Mouse (Mus musculus) limb, embryonic 14.5 days (tissue): Measurements from ENCODE around the gene Sla2. TPM values are rescaled to one million over a fixed set of nuclear protein-coding genes. Genes with fewer than 3 reads are reported as not detected.

ENCODE experiments used
- ATAC-seq: fragments of 200-750 bp; cut with Nextera tagmentation; 2 replicates; pipeline ENCODE4 v1.8.0; 2017; ENCODE audit warnings: low read depth, moderate number of reproducible peaks, moderate TSS enrichment; ENCODE audit not compliant: low FRiP score
- DNase-seq: peaks from one replicate; pipeline ENCODE4 v3.0.0-alpha.2; 2015; ENCODE audit warnings: low spot score
- H3K27ac ChIP-seq: fragments of 300-500 bp; sonication (generic); replicated peaks from 2 replicates; pipeline ENCODE4 v1.5.1; 2014; ENCODE audit warnings: low read depth, mild to moderate bottlenecking, low read length, moderate library complexity, mixed read lengths
- H3K27me3 ChIP-seq: fragments of 300-500 bp; sonication (generic); 2 replicates; pipeline ENCODE4 v1.6.1; 2014; ENCODE audit warnings: low read length, mixed read lengths; ENCODE audit not compliant: control insufficient read depth, insufficient read depth
- H3K36me3 ChIP-seq: fragments of 300-500 bp; sonication (generic); 2 replicates; pipeline ENCODE4 v1.6.1; 2014; ENCODE audit warnings: mild to moderate bottlenecking, low read length, moderate library complexity, mixed read lengths; ENCODE audit not compliant: control insufficient read depth, insufficient read depth
- H3K4me1 ChIP-seq: fragments of 300-500 bp; sonication (generic); 2 replicates; pipeline ENCODE4 v1.6.1; 2014; ENCODE audit warnings: antibody characterized with exemption, low read length, mixed read lengths; ENCODE audit not compliant: control insufficient read depth, insufficient read depth
- H3K4me2 ChIP-seq: fragments of 300-500 bp; sonication (generic); replicated peaks from 2 replicates; pipeline ENCODE4 v1.6.1; 2014; ENCODE audit warnings: low read depth, mild to moderate bottlenecking, low read length, moderate library complexity; ENCODE audit not compliant: severe bottlenecking
- H3K4me3 ChIP-seq: fragments of 300-500 bp; sonication (generic); replicated peaks from 2 replicates; pipeline ENCODE4 v1.5.1; 2014; ENCODE audit warnings: low read length
- H3K9ac ChIP-seq: fragments of 300-500 bp; sonication (generic); 2 replicates; pipeline ENCODE4 v1.6.1; 2014; ENCODE audit warnings: mild to moderate bottlenecking, low read depth, low read length, moderate library complexity; ENCODE audit not compliant: severe bottlenecking
- H3K9me3 ChIP-seq: fragments of 300-500 bp; sonication (generic); 2 replicates; pipeline ENCODE4 v1.6.1; 2016; ENCODE audit warnings: low read length; ENCODE audit not compliant: control insufficient read depth
- POLR2A ChIP-seq: fragments of 200-500 bp; IDR thresholded peaks from 2 replicates; pipeline ENCODE4 v1.8.0; 2012; ENCODE audit warnings: inconsistent platforms, mild to moderate bottlenecking, moderate library complexity, borderline replicate concordance; ENCODE audit not compliant: insufficient read depth, insufficient read length; ENCODE audit errors: extremely low read depth
- WGBS: fragments of 180-500 bp; shearing (Covaris S2); extraction: QIAGEN DNeasy Blood & Tissue Kit; methylation state at CpG from one replicate; pipeline ENCODE4 v1.1.7; 2014; 5-methylcytosine and 5-hydroxymethylcytosine counted together
- polyA plus RNA-seq, 2 experiments: library from polyadenylated mRNA; depleted of rRNA in 1 of 2; stranded (reverse) in 1 of 2; unstranded in 1 of 2; fragments of >200 nt; fragmentation: Nextera tagmentation in 1 of 2; extraction: Ambion mirVana in 1 of 2; gene quantifications; 2 replicates each; pipeline versions ENCODE4 v1.2.1 to v1.2.3; 2012 to 2014

Sla2 gene
- polyA plus RNA-seq, 2 experiments, result 0.15 to 0.26 TPM

- Histone ChIP-seq H3K4me1 (peaks cover 41% of the 10 kb centered on the region), H3K36me3 (peaks cover 34% of the 10 kb centered on the region), H3K27me3 (no peaks in the 10 kb centered on the region), H3K27ac (peak overlapping the region; percentile 93), H3K4me3 (peak overlapping the region; percentile 83), H3K9ac (peak overlapping the region; percentile 93), H3K9me3 (no peaks in the 10 kb centered on the region), H3K4me2 (peak overlapping the region; percentile 82)
- WGBS, result 13% methylated on average over 11 of the region's 11 CpGs
- ATAC-seq (no peak), DNase-seq (no peak)
- no peak for TF ChIP-seq POLR2A
Observed at GRCm38 (mm10) chr2:156842711-156843110, 44.3 kb downstream of the Sla2 start.

GRCm38 (mm10) chr2:156841841-156842706, 44.9 kb downstream of the Sla2 start:
- Histone ChIP-seq H3K9me3 (no peaks in the 10 kb centered on the region), H3K27ac (peak overlapping the region; percentile 93), H3K4me1 (peaks cover 41% of the 10 kb centered on the region), H3K9ac (peak overlapping the region; percentile 93), H3K4me3 (peak overlapping the region; percentile 83), H3K4me2 (peak overlapping the region; percentile 82), H3K27me3 (no peaks in the 10 kb centered on the region), H3K36me3 (peaks cover 27% of the 10 kb centered on the region)
- ATAC-seq (0 out of 2 replicates have a peak, but pooled peaks have one; percentile 5), DNase-seq (peak; percentile 73)
- WGBS, result under 1% methylated on average over 20 of the region's 20 CpGs
- no peak for TF ChIP-seq POLR2A

- Histone ChIP-seq H3K4me3 (peak overlapping the region; percentile 83), H3K4me1 (peaks cover 41% of the 10 kb centered on the region), H3K9me3 (no peaks in the 10 kb centered on the region), H3K27ac (peak overlapping the region; percentile 93), H3K27me3 (no peaks in the 10 kb centered on the region), H3K9ac (peak overlapping the region; percentile 93), H3K36me3 (peaks cover 23% of the 10 kb centered on the region), H3K4me2 (peak overlapping the region; percentile 82)
- TF ChIP-seq POLR2A, result no peak
- DNase-seq (peak; percentile 55), ATAC-seq (0 out of 2 replicates have a peak, but pooled peaks have one; percentile 10)
- WGBS, result under 1% methylated on average over 42 of the region's 42 CpGs
Observed at GRCm38 (mm10) chr2:156841028-156841840, 45.8 kb downstream of the Sla2 start.

- WGBS, result 1% methylated on average over 31 of the region's 79 CpGs
- H3K4me3 ChIP-seq, result peak overlapping the region; percentile 83
- peak overlapping the region; percentile 93 for H3K9ac ChIP-seq
- no peaks in the 10 kb centered on the region for H3K9me3 ChIP-seq
- ATAC-seq (peak; percentile 24), DNase-seq (peak; percentile 54)
- TF ChIP-seq POLR2A, result 0 out of 2 replicates have a peak, but pooled peaks have one; percentile 14
- H3K27me3 ChIP-seq, result no peaks in the 10 kb centered on the region
- H3K4me2 ChIP-seq, result peak overlapping the region; percentile 82
- H3K27ac ChIP-seq, result peak overlapping the region; percentile 93
- H3K36me3 ChIP-seq, result peaks cover 22% of the 10 kb centered on the region
- peaks cover 37% of the 10 kb centered on the region for H3K4me1 ChIP-seq
Observed at GRCm38 (mm10) chr2:156840301-156841027, 46.5 kb downstream of the Sla2 start.
